Mouse (Mus musculus): ENCODE data around the gene Ccna1.

The Ccna1 gene

DNA sequence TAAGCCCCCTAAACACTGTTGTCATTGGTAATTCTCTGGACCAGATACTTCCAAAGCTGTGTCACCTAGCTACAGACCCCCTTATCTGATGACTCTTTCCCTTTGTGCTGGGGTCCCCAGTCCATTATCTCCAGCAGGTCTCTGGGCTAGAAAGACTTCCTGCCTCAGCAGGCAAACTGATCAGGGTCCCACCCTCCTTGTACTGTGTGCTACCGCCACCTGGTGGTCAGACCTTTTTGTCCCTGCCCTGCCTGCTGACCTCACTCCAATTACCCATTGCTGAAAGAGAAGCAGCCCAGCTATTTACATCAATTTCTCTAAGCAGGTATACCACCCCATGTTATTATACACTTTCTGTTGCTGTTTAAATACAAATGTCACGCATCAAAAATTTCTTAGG, 9.1 kb upstream of the Ccna1 start:
- peak; percentile 84 for DNase-seq

DNA sequence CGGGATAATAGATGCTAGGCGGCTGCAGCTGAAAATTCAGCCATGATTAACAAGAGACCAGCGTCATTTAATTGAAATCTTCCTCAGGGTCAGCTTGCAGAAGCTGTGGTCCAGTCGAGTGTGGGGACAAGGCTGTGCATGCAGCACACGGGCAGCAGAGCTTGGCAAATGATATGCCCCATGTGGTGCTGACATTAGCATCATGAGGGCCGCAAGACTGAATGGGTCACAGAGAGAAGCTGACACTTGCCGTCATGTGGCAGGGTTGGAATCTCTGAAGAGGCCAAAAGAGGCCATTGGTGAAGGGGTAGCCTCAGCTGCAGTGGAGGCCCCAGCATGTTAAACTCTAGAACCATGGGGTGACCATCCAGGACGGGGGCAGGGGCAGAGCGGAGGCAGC, 7.4 kb upstream of the Ccna1 start:
- DNase-seq = no peak

DNA sequence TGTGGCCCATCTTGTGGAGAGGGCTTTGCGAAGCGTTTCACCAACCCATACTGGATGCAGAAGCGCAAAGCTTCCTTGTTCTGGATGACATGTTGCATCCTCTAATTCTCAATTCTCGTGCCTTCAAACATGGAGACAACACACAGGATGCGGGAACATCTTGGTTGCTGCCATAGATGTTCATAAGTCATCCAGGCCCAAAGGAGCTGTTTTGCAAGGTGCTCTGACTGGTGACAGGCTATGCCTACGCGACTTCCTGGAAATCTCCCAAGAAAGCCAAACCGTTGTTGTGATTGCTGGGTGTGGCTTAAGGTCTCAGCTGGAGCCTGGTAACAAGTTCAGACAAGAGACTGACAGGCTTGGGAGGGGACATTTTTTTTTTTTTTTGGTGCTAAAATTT, 1.1 kb upstream of the Ccna1 start:
- no peak for DNase-seq

DNA sequence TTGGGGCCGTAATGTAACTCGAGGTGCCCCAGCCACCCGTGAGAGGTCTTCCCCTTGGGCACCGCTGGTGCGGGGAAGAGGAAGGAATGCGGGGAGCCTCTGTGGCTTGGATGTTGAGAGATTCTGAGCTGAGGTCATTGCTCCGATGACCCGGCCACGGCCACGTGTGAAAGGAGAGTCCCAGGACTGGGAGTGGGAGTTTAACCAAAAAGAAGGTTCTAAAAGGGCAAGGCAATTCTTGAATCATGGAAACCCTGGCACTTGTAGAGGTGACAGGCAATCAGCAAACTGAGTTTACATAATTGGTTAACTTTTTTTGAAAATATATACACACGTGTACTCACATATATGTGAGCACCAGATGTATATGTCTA, 433 bp upstream of the Ccna1 start:
- DNase-seq = no peak

GRCm38 (mm10) chr3:55054231-55054630, 1.1 kb downstream of the Ccna1 start:
- no peak for DNase-seq

DNA sequence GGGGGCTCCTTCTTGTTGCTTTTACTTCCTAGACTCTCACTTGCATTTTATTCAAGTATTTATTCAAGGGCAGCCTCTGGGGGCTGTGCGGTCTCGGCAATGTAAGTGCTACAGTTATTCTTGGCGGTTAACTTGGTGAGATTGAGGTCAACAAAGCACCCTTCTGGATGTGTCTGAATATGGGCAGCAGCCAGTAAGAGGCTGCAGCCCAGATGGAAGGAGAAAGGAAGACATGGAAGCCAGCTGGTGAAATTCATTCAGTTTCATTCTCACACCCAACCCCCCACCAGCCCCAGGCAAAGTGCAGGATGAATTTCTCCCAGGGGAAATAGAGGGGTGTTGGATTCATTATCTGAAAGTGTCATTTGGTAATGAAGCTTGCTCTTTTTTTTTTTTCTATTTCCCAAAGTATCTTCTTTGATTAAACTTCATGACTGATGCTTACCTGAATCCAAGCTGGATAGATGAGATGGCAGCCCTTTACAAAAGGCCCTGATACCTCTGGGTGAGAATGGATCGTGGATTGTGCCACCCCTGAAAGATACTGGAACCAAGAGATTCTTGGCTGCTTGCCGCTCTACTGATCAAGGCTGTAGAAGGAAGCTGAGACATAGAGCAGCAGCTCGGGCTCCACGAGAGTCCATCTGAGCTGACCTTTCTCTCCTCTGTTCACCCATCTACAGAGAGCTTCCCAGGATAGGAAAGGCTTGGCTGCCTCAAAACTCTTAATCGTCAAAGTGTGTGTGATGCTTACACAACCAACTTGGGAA, 10.5 kb downstream of the Ccna1 start:
- DNase-seq = no peak

- DNase-seq = no peak
Measured at GRCm38 (mm10) chr3:55037608-55038007, 17.7 kb downstream of the Ccna1 start.

DNA sequence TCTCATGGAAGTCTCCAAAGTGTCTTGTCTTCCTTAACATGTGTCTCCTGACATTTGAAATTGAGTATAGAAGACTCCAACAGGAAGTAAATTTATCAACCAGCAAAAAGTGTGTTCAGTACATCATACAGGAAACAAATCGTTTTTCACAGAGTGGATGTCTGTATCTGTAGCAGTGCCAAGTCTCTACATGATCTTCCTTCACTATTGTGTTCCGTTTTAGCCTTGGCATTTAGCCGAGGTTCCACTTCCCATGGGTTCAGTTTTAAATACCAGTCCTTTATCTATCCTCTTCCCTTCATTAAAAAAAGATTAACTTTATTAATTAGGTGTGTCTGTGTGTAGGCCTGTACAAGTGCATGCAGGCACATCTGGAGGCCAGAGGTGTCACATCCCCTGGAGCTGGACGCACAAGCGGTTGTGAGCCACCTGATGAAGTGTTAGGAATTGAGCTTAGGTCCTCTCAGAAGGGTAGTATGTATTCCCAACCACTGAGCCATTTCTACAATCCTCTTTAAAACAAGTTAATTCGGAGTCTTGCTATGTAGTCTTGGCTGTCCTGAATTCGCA, 27.9 kb downstream of the Ccna1 start:
- no peak for DNase-seq

- no peak for DNase-seq
Measured at GRCm38 (mm10) chr3:55025502-55025901, 29.8 kb downstream of the Ccna1 start.

DNA sequence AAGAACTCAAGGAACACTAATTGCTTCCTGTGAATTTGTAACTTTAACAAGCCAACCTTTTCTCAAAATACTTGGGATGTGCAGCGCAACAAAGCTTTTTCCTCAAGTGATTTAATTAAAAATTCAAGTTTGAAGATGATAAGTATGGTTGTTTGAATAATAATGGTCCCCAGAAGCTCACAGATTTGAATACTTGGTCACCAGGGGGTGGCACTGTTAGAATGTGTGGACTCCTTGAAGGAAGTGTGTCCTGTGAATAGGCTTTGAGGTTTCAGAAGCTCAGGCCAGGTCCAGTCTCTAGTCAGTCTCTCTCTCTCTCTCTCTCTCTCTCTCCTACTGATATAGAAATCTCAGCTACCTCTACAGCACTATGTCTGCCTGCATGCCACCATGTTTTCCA, 32.0 kb downstream of the Ccna1 start:
- DNase-seq = no peak

DNA sequence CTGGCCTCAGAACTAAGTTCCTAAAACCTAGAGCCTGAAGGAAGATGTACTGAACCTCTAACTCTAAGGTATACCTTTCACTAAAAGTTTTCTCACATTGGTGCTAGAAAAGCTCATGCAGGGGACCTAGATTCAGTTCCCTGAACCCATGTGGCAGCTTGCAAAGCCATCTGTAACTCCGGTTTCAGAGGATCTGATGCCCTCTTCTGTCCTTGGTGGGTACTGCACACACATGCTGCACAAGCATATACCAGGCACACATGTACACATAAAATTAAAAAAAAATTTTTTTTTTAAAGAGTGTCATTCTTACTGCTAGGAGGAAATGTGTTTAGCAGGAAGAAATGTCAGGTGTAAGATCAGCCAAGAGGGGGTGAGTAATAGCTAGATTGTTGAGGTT, 33.1 kb downstream of the Ccna1 start:
- DNase-seq = no peak

- no peak for DNase-seq
Measured at GRCm38 (mm10) chr3:55012536-55012935, 42.8 kb downstream of the Ccna1 start.

GRCm38 (mm10) chr3:55011681-55012080, 43.6 kb downstream of the Ccna1 start:
- no peak for DNase-seq

GRCm38 (mm10) chr3:55008965-55009741, 46.1 kb downstream of the Ccna1 start:
- no peak for DNase-seq

DNA sequence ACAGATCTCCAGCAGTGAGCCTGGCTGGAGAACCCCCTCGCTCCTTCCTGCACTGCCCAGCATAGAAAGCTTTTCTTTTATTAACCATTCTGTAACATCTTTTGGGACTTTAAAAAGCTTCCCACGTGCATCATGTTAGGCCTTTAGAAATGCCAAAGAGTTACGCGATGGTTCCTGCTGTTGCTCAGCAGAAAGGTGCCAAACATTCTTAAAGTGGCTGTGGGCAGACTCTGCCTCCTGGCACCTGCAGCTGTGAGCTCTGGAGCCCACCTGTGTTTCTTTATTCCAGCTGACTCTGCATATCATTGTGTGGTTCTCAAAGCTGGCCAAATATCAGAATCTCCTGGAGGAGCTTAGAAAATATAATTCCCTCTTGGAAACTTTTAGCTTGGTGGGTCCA, 51.3 kb downstream of the Ccna1 start:
- no peak for DNase-seq

DNA sequence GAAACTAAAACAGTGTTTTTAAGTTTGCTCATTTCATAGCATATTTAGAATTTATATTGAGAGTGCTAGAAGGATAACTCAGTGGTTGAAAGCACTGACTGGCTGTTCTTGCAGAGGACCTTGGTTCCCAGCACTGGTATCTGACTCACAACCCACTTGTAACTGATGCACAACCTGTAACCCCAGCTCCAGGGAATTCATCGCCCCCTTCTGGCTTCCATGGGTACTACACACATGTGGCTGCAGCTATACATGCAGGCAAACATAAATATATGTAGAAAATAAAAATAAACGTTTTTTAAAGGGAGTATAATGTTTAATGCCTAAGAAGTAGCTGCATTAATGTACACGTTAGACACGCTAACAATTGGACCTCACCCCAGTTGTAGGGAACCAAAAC, 53.6 kb downstream of the Ccna1 start:
- peak; percentile 14 for DNase-seq
